Mouse (Mus musculus) limb, embryonic 11.5 days (tissue): ENCODE data around the gene Sult1a1. TPM values are rescaled to one million over a fixed set of nuclear protein-coding genes. Genes with fewer than 3 reads are reported as not detected.

Source experiments
- polyA plus RNA-seq: library from polyadenylated mRNA; unstranded; fragments of >200 nt; fragmentation: Nextera tagmentation; extraction: Ambion mirVana; gene quantifications from 2 replicates; pipeline ENCODE4 v1.2.1, GENCODE M21; 2014

The Sult1a1 gene
- polyA plus RNA-seq, 1 experiment from 2014 or later, result 0.23 TPM

Other genes with a start within 250 kb of the Sult1a1 start
- gene Rabep2, start 247.7 kb downstream of the Sult1a1 start, polyA plus RNA-seq, result 25.8 and 28.1 TPM in 2 replicates
- gene Atp2a1, start 213.3 kb downstream of the Sult1a1 start, polyA plus RNA-seq, result 16.0 and 18.8 TPM in 2 replicates
- gene Sh2b1, start 201.0 kb downstream of the Sult1a1 start, polyA plus RNA-seq, result 50.7 and 51.3 TPM in 2 replicates
- gene Tufm, start 189.1 kb downstream of the Sult1a1 start, polyA plus RNA-seq, result 165 and 170 TPM in 2 replicates
- 62.0 and 66.3 TPM in 2 replicates for gene Atxn2l, start 173.0 kb downstream of the Sult1a1 start, polyA plus RNA-seq
- gene Eif3c, start 110.0 kb downstream of the Sult1a1 start, polyA plus RNA-seq, result 195 and 204 TPM in 2 replicates
- gene Apobr, start 91.5 kb downstream of the Sult1a1 start, polyA plus RNA-seq, result 0.34 and 0.61 TPM in 2 replicates
- 27.9 and 33.6 TPM in 2 replicates for gene Cln3, start 90.6 kb downstream of the Sult1a1 start, polyA plus RNA-seq
- not detected in 2 replicates for gene Il27, start 81.5 kb downstream of the Sult1a1 start, polyA plus RNA-seq
- gene Nupr1, start 45.6 kb downstream of the Sult1a1 start, polyA plus RNA-seq, result 0.31 and 1.3 TPM in 2 replicates
- 61.9 and 65.6 TPM in 2 replicates for gene Sgf29, start 27.1 kb downstream of the Sult1a1 start, polyA plus RNA-seq
- 152 and 160 TPM in 2 replicates for gene Bola2, start 19.0 kb upstream of the Sult1a1 start, polyA plus RNA-seq
- gene Slx1b, start 19.4 kb upstream of the Sult1a1 start, polyA plus RNA-seq, result 8.8 and 9.3 TPM in 2 replicates
- gene Coro1a, start 31.4 kb upstream of the Sult1a1 start, polyA plus RNA-seq, result 35.9 and 37.7 TPM in 2 replicates
- 35.4 and 37.4 TPM in 2 replicates for gene Mapk3, start 83.2 kb upstream of the Sult1a1 start, polyA plus RNA-seq
- 1.7 and 2.4 TPM in 2 replicates for gene Gdpd3, start 89.9 kb upstream of the Sult1a1 start, polyA plus RNA-seq
- gene Ypel3, start 100.5 kb upstream of the Sult1a1 start, polyA plus RNA-seq, result 97.8 and 112 TPM in 2 replicates
- gene Tbx6, start 105.1 kb upstream of the Sult1a1 start, polyA plus RNA-seq, result 0.45 and 0.67 TPM in 2 replicates
- gene Ppp4c, start 116.1 kb upstream of the Sult1a1 start, polyA plus RNA-seq, result 400 and 426 TPM in 2 replicates
- gene Fam57b, start 121.2 kb upstream of the Sult1a1 start, polyA plus RNA-seq, result not detected in 2 replicates
- not detected in 2 replicates for gene 4930451I11Rik, start 155.2 kb upstream of the Sult1a1 start, polyA plus RNA-seq
- gene Doc2a, start 171.0 kb upstream of the Sult1a1 start, polyA plus RNA-seq, result 0.85 and 1.5 TPM in 2 replicates
- gene Hirip3, start 185.5 kb upstream of the Sult1a1 start, polyA plus RNA-seq, result 25.9 and 29.4 TPM in 2 replicates
- gene Ino80e, start 185.9 kb upstream of the Sult1a1 start, polyA plus RNA-seq, result 117 and 118 TPM in 2 replicates
- 30.4 and 31.6 TPM in 2 replicates for gene Taok2, start 208.3 kb upstream of the Sult1a1 start, polyA plus RNA-seq
- gene Tmem219, start 246.5 kb upstream of the Sult1a1 start, polyA plus RNA-seq, result 14.1 and 16.5 TPM in 2 replicates